Mouse (Mus musculus): ENCODE results near the gene Manf. TPM values are rescaled to one million over a fixed set of nuclear protein-coding genes. Genes with fewer than 3 reads are reported as not detected.

The Manf gene
- polyA plus RNA-seq, 1 experiment from 2014 or later, result 281 TPM

Other genes starting within 250 kb of the Manf start
- gene Grm2, start 235.9 kb downstream of the Manf start, polyA plus RNA-seq (2015; fragmentation: Nextera tagmentation; extraction: Ambion mirVana), result 0.14 TPM in 1 of 2 replicates, not detected in the other
- 77.7 and 86.7 TPM in 2 replicates for gene Tex264, start 206.1 kb downstream of the Manf start, polyA plus RNA-seq (2015; fragmentation: Nextera tagmentation; extraction: Ambion mirVana)
- gene Rad54l2, start 102.8 kb downstream of the Manf start, polyA plus RNA-seq (2015; fragmentation: Nextera tagmentation; extraction: Ambion mirVana), result 6.5 and 6.9 TPM in 2 replicates
- gene Dcaf1, start 70.1 kb downstream of the Manf start, polyA plus RNA-seq (2015; fragmentation: Nextera tagmentation; extraction: Ambion mirVana), result 18.1 and 22.4 TPM in 2 replicates
- 11.0 and 12.3 TPM in 2 replicates for gene Rbm15b, start 4.6 kb downstream of the Manf start, polyA plus RNA-seq (2015; fragmentation: Nextera tagmentation; extraction: Ambion mirVana)

All from embryonic facial prominence, embryonic 15.5 days (tissue).